Mouse (Mus musculus) lung, postnatal 25 days (tissue): ENCODE results near the gene Rreb1.
A peak's percentile ranks its signal among the peaks of the same experiment; 100 is the strongest.

Experiments
- DNase-seq: peaks from one replicate; pipeline ENCODE4 v3.0.0; 2022; ENCODE audit warnings: low spot score

The Rreb1 gene

GRCm38 (mm10) chr13:37944306-37944705 lies 166.1 kb downstream of the Rreb1 start:
- DNase-seq: peak; percentile 75

- DNase-seq: no peak
Observed at GRCm38 (mm10) chr13:37945392-37945791, 167.2 kb downstream of the Rreb1 start.

- DNase-seq: peak; percentile 81
Observed at GRCm38 (mm10) chr13:37946734-37947133, 168.5 kb downstream of the Rreb1 start.

GRCm38 (mm10) chr13:37952981-37953380 lies 174.8 kb downstream of the Rreb1 start:
- no peak for DNase-seq

GRCm38 (mm10) chr13:37954318-37954717 lies 176.1 kb downstream of the Rreb1 start:
- DNase-seq: no peak

GRCm38 (mm10) chr13:37958498-37959238 lies 180.5 kb downstream of the Rreb1 start:
- peak; percentile 32 for DNase-seq

GRCm38 (mm10) chr13:37959239-37959907 lies 181.2 kb downstream of the Rreb1 start:
- no peak for DNase-seq

GRCm38 (mm10) chr13:37959936-37960335 lies 181.7 kb downstream of the Rreb1 start:
- DNase-seq: no peak

- no peak for DNase-seq
Observed at GRCm38 (mm10) chr13:37962541-37962940, 184.3 kb downstream of the Rreb1 start.

GRCm38 (mm10) chr13:37963354-37964007 lies 185.3 kb downstream of the Rreb1 start:
- peak; percentile 82 for DNase-seq

- DNase-seq: no peak
Observed at GRCm38 (mm10) chr13:37964128-37965087, 186.2 kb downstream of the Rreb1 start.

- no peak for DNase-seq
Observed at GRCm38 (mm10) chr13:37965126-37965914, 187.1 kb downstream of the Rreb1 start.

- no peak for DNase-seq
Observed at GRCm38 (mm10) chr13:37966256-37967051, 188.3 kb downstream of the Rreb1 start.

GRCm38 (mm10) chr13:37967052-37967437 lies 188.8 kb downstream of the Rreb1 start:
- DNase-seq: peak; percentile 66

- peak; percentile 27 for DNase-seq
Observed at GRCm38 (mm10) chr13:37967565-37967964, 189.4 kb downstream of the Rreb1 start.

- peak; percentile 87 for DNase-seq
Observed at GRCm38 (mm10) chr13:37969337-37969736, 191.1 kb downstream of the Rreb1 start.

- DNase-seq: no peak
Observed at GRCm38 (mm10) chr13:37969988-37970387, 191.8 kb downstream of the Rreb1 start.

GRCm38 (mm10) chr13:37970887-37971530 lies 192.8 kb downstream of the Rreb1 start:
- no peak for DNase-seq

GRCm38 (mm10) chr13:37974036-37974435 lies 195.8 kb downstream of the Rreb1 start:
- DNase-seq: no peak

- DNase-seq: no peak
Observed at GRCm38 (mm10) chr13:37974731-37975130, 196.5 kb downstream of the Rreb1 start.
